Mouse (Mus musculus): ENCODE results near the gene Nkain2. TPM values are rescaled to one million over a fixed set of nuclear protein-coding genes. Genes with fewer than 3 reads are reported as not detected.
"Not testable (repeated sequence)": the region's sequence is repeated elsewhere in the genome, so short reads cannot be mapped to it uniquely, and the experiment has no call there.

Nkain2 gene
- total RNA-seq, 4 experiments from 2014 or later: 23.8 to 32.9 (median 25.6) TPM

DNA sequence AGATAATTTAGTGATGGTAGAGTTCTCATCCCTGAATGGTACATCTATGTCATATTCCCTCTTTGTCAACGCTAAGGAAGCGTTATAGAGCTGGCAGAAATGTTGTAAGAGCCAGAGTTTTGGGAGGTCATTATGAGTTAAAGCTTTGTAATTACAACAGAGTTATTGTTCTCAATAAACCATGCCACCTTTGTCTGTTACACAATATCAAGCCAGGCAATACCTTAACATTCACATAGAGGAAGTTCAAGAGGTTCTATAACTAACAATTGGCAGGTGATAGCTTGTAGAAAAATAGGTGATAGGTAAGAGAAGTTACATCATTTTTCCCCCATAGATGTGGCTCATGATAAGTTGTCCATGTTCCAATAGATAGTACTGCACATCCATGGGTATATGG, 832.0 kb downstream of the Nkain2 start:
- DNase-seq (ENCODE audit: low spot score in 2 of 2): no peak

GRCm38 (mm10) chr10:32052546-32053295, 837.5 kb downstream of the Nkain2 start:
- no peak for DNase-seq (ENCODE audit: low spot score in 2 of 2)

- no peak for DNase-seq (ENCODE audit: low spot score in 2 of 2)
Observed at GRCm38 (mm10) chr10:32052045-32052444, 838.2 kb downstream of the Nkain2 start.

- no peak for DNase-seq (ENCODE audit: low spot score in 2 of 2)
Observed at GRCm38 (mm10) chr10:32029996-32030395, 860.3 kb downstream of the Nkain2 start.

- DNase-seq (ENCODE audit: low spot score in 2 of 2): no peak
Observed at GRCm38 (mm10) chr10:32018385-32018784, 871.9 kb downstream of the Nkain2 start.

- no peak for DNase-seq (ENCODE audit: low spot score in 2 of 2)
Observed at GRCm38 (mm10) chr10:32001216-32001753, 889.0 kb downstream of the Nkain2 start.

DNA sequence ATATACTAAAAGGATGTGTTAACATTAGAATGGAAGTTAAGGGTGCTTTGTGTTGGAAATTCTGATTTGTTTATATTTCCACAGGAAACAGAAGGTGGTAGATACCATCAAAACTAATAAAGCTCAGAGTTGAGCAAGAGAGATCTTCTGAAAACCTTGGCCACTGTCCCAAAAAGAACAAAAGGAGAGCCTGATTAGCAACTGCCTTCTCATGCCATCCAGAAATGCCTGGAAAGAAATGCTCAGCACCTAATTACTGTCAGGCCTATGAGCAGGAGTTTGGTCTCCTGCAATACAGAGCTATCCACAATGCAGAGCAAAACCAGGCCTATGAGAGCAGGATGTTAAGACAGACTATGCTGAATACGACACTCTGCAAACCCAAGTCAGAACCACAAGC, 897.1 kb downstream of the Nkain2 start:
- DNase-seq (ENCODE audit: low spot score in 2 of 2): no peak

- no peak for DNase-seq (ENCODE audit: low spot score in 2 of 2)
Observed at GRCm38 (mm10) chr10:31978387-31978786, 911.9 kb downstream of the Nkain2 start.

DNA sequence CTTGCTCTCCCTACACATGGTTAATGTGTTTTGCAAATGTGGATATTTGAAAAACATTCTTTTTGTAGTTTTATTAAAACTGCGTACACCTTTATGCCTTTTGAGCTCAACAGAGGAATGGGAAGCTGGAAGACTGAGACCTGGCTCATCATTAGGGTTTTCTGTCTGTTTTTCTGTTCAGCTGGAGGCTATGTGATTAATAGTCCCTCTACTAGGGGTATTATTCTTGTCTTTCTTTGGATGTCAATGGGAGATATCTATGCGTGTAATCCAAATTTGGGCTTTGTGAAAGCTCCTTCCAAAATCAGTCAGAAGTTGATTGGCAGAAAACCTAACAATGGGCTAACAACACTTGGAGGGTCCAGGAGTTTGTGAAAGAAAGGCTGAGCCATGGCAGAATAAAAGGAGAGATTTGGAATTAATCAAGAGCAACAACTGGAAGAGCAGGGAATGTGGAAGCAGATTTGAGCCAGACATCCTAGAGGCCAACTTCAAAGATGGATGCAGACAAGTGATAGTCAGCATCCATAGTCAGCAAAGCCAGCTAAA, 943.0 kb downstream of the Nkain2 start:
- DNase-seq (ENCODE audit: low spot score in 2 of 2): no peak

GRCm38 (mm10) chr10:31931961-31932360, 958.3 kb downstream of the Nkain2 start:
- peak; percentile 15 to 28 for DNase-seq (ENCODE audit: low spot score in 2 of 2)

GRCm38 (mm10) chr10:31927657-31928056, 962.6 kb downstream of the Nkain2 start:
- no peak for DNase-seq (ENCODE audit: low spot score in 2 of 2)

- not testable (repeated sequence) for DNase-seq (ENCODE audit: low spot score in 2 of 2)
Observed at GRCm38 (mm10) chr10:31920901-31921300, 969.4 kb downstream of the Nkain2 start.

DNA sequence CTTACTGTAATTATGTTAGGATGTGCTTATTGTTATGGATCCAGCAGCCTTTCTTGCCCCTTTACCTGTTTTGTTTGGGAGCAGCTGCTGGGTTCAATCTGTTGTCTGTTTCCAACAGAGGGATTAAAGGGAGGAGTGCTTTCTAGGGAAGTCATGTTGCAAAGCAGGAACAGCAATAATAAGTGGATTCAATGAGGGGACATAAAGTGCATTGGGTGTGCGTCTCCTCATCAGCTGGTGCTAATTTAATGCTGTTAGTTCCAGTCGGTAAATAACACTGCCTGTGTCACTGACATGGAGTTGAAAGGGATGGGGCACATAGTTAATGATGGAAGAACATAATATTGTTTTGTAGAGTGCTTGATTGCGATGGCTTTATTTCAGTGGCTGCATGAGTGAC, 982.8 kb downstream of the Nkain2 start:
- no peak for DNase-seq (ENCODE audit: low spot score in 2 of 2)

- no peak for DNase-seq (ENCODE audit: low spot score in 2 of 2)
Observed at GRCm38 (mm10) chr10:31899501-31899900, 990.8 kb downstream of the Nkain2 start.

DNA sequence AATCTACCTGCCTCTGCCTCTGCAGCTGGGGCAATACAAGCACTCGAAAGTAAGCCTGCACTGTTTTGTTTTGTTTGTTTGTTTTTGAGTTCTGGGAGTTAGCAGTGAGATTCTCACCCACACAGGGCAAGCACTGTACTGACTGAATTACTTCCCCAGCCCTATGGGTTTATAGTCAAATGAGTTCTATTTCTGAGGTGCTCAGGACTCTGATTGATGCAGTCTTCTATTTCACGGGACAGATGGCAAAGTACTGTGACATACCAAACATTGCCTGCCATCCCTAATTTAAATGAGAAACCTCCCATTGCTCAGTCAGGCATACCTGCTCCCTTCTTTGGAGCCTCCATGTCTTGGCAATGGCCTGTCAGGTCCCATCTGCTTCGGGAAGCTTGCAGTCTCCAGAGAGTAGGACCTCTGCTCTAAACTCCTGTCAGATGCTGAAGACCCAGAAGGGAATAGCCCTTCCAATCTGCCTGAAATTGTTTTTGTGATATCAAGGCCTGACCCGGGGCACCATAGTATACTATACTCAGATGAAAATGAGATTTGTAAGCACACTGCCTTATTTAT, 1016.9 kb downstream of the Nkain2 start:
- no peak for DNase-seq (ENCODE audit: low spot score in 2 of 2)

DNA sequence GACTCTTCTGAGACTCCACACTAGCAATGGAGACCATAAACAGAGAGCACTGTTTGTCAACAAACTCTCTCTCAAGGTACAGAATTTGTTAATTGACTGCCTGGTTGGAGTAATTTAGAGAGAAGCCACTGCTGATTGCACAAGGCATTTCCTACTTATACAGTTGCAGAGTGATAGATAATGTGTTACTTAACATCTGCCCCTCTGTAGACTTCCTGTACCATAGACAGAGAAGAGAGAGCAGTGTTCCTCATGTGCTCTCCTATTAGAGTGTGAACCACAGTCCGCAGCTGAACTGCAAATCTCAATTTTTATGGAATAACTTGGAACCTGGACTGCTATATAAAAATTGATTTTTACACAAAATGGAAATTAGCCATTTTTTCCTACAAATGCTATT, 1022.0 kb downstream of the Nkain2 start:
- DNase-seq (ENCODE audit: low spot score in 2 of 2): no peak

GRCm38 (mm10) chr10:31827041-31827440, 1063.2 kb downstream of the Nkain2 start:
- no peak for DNase-seq (ENCODE audit: low spot score in 2 of 2)

DNA sequence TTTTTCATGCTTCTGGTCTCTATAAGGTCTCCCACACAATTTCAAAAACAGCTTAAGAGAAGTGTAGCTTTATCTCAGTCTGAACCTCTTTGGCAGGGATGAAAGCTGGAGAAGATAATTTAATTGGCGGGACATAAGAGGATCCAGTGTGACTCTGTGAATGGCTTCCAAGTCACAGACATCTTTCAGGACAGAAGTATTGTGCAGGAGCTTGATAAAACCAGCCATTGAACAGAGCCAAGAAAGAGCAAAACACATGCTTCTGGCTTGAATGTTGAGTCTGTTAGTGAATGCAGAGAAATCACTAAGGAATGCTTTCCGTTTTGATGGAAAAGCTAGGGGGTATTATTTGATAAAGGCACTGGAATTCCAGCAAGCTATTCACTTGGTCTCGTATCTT, 1077.7 kb downstream of the Nkain2 start:
- DNase-seq (ENCODE audit: low spot score in 2 of 2): no peak

GRCm38 (mm10) chr10:31742443-31743057, 1147.7 kb downstream of the Nkain2 start:
- DNase-seq (ENCODE audit: low spot score in 2 of 2): peak; percentile 26 to 66

GRCm38 (mm10) chr10:31728036-31728435, 1162.2 kb downstream of the Nkain2 start:
- DNase-seq (ENCODE audit: low spot score in 2 of 2): no peak

DNA sequence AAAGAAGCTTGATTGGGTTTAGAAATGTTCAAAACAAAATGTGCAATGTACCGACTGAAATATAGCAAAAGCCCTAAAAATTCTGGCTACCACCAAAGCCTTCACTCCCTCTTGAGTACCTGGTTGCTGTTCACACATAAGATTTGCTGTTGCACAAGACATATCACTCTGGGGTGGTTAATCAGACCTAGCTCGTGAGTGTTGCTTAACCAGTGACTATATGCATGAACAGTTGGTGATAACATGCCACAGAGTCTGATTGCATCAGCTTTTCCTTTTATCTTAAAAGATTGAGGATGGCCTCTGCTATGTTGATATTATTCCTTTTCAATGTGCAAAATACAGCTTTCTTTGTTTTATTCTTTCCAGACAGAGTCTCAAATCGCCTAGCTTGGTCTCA, 1243.0 kb downstream of the Nkain2 start:
- no peak for DNase-seq (ENCODE audit: low spot score in 2 of 2)

DNA sequence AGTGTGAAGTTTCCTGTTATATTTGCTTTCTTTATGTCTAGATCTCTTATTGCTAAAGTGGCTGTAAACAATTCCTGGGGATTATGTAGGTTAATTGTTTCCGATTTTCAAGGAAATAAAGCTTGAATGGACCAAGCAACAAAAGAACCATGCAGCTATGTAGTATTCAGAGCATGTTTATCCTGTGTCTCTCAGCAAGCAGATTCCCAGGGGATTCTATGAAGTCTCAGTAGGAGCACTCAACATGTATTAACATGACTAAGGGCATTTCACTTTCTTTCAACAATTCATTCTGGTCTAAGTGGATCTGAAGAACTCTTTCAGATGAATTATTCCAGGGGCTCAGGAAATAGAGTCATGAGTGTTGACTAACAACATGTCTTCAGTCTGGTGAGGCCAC, 1244.2 kb downstream of the Nkain2 start:
- DNase-seq (ENCODE audit: low spot score in 2 of 2): no peak

All from layer of hippocampus, adult 8-10 months (tissue).